Mouse (Mus musculus) thymus, postnatal 4 days (tissue): Measurements from ENCODE around the gene Rbm45.

Experiments
- DNase-seq: peaks from one replicate; pipeline ENCODE4 v3.0.0; 2021

The Rbm45 gene

GRCm38 (mm10) chr2:76369821-76370655, at the start of gene Rbm45:
Gene Rbm45, plus strand, starts transcription at chr2:76369984.
- DNase-seq, result peak; percentile 96

- no peak for DNase-seq
These were observed 49.4 kb upstream of the Rbm45 start for GRCm38 (mm10) chr2:76320336-76320735.

GRCm38 (mm10) chr2:76323185-76323875, 46.5 kb upstream of the Rbm45 start:
- no peak for DNase-seq

- no peak for DNase-seq
These were observed 45.3 kb upstream of the Rbm45 start for GRCm38 (mm10) chr2:76324463-76324862.

GRCm38 (mm10) chr2:76326161-76326560, 43.6 kb upstream of the Rbm45 start:
- no peak for DNase-seq

GRCm38 (mm10) chr2:76330081-76330480, 39.7 kb upstream of the Rbm45 start:
- no peak for DNase-seq

- DNase-seq, result no peak
These were observed 37.5 kb upstream of the Rbm45 start for GRCm38 (mm10) chr2:76332161-76332805.

- peak; percentile 36 for DNase-seq
These were observed 35.2 kb upstream of the Rbm45 start for GRCm38 (mm10) chr2:76334596-76334995.

GRCm38 (mm10) chr2:76338215-76339156, 31.3 kb upstream of the Rbm45 start, which contains the start of gene Pde11a:
Gene Pde11a, minus strand, starts transcription at chr2:76338774.
- DNase-seq, result peak; percentile 26

- no peak for DNase-seq
These were observed 27.6 kb upstream of the Rbm45 start for GRCm38 (mm10) chr2:76342146-76342545.

GRCm38 (mm10) chr2:76347839-76348238, 21.9 kb upstream of the Rbm45 start:
- no peak for DNase-seq

- DNase-seq, result no peak
These were observed 9.6 kb upstream of the Rbm45 start, which contains the start of gene Cyct for GRCm38 (mm10) chr2:76360226-76360625. Gene Cyct, minus strand, starts transcription at chr2:76360450.

GRCm38 (mm10) chr2:76362111-76362510, 7.7 kb upstream of the Rbm45 start:
- DNase-seq, result peak; percentile 45

GRCm38 (mm10) chr2:76365811-76366210, 4.0 kb upstream of the Rbm45 start:
- no peak for DNase-seq

GRCm38 (mm10) chr2:76367188-76367922, 2.4 kb upstream of the Rbm45 start:
- peak; percentile 93 for DNase-seq

GRCm38 (mm10) chr2:76368861-76369660, 723 bp upstream of the Rbm45 start:
- no peak for DNase-seq

- DNase-seq, result no peak
These were observed 805 bp downstream of the Rbm45 start for GRCm38 (mm10) chr2:76370656-76370922.

GRCm38 (mm10) chr2:76372244-76372643, 2.5 kb downstream of the Rbm45 start:
- no peak for DNase-seq

GRCm38 (mm10) chr2:76374544-76375206, 4.9 kb downstream of the Rbm45 start:
- DNase-seq, result no peak

GRCm38 (mm10) chr2:76378646-76379045, 8.9 kb downstream of the Rbm45 start:
- DNase-seq, result no peak
